Mouse (Mus musculus): ENCODE measurements around the gene Brd3.

DNA sequence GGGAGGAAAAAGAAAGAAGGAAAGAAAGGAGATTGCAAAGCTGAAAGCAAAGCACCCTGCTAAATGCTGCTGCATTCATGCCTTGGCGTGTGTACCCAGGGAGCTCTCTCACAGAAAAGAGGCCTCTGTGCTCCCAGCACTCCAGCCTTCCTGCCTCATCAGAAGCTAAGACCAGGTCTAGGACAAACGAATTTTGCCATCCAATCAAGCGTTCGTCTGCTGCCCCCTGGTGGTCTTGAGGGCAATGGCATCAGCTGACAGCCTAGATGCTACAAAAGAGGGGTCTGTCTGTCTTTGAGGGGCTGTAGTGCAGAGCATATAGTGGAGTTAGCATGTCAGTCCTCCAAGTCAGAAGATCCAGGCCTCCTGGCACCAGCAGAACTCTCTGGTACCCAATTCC, 79.4 kb downstream of the Brd3 start:
- TF ChIP-seq POLR2A (IDR thresholded peaks at IDR 0.05; ENCODE audit: control insufficient read depth in 1 of 2, insufficient read depth in 1 of 2, low read depth in 1 of 2, low read length in 2 of 2, poor library complexity in 1 of 2), result no peak
- no peak for TF ChIP-seq GATA1 (IDR thresholded peaks at IDR 0.05; ENCODE audit: low read depth, low read length)
- no peak for TF ChIP-seq NELFE (IDR thresholded peaks at IDR 0.05; ENCODE audit: low read depth, low read length)
- no peak for TF ChIP-seq CHD2 (IDR thresholded peaks at IDR 0.05; ENCODE audit: low read length)
- no peak for TF ChIP-seq RCOR1 (IDR thresholded peaks at IDR 0.05; ENCODE audit: low read depth, low read length)
- TF ChIP-seq CHD1 (IDR thresholded peaks at IDR 0.05; ENCODE audit: low read depth, low read length), result no peak
- peak; percentile 77 for TF ChIP-seq MXI1 (IDR thresholded peaks at IDR 0.05; ENCODE audit: low read depth, low read length)
- no peak for TF ChIP-seq EP300 (IDR thresholded peaks at IDR 0.05; ENCODE audit: low read depth in 1 of 2, low read length in 2 of 2)
- peak; percentile 97 to 99 (median 97) for TF ChIP-seq CTCF (IDR thresholded peaks at IDR 0.05 in 2 of 3, conservative IDR thresholded peaks at IDR 0.05 in 1 of 3; ENCODE audit: control insufficient read depth in 1 of 3, insufficient read depth in 1 of 3, low read depth in 2 of 3, low read length in 3 of 3, poor library complexity in 1 of 3, severe bottlenecking in 1 of 3)
- no peak for TF ChIP-seq TAL1 (IDR thresholded peaks at IDR 0.05; ENCODE audit: low read length)
- TF ChIP-seq POLR2AphosphoS2 (IDR thresholded peaks at IDR 0.05; ENCODE audit: low read length), result no peak

All from MEL (cell line).